Mouse (Mus musculus) myocyte (in vitro differentiated cells): ENCODE data around the gene Pcna. TPM values are rescaled to one million over a fixed set of nuclear protein-coding genes. Genes with fewer than 3 reads are reported as not detected.

ENCODE experiments used
- H3K27me3 ChIP-seq: one replicate; pipeline ENCODE4 v1.6.1; 2011; ENCODE audit not compliant: control insufficient read depth, insufficient read depth, insufficient read length
- H3K36me3 ChIP-seq: one replicate; pipeline ENCODE4 v1.6.1; 2011; ENCODE audit not compliant: control insufficient read depth, insufficient read depth
- H3K4me2 ChIP-seq: one replicate; pipeline ENCODE4 v1.6.1; 2011; ENCODE audit warnings: low read depth, control low read depth
- H3K4me3 ChIP-seq: one replicate; pipeline ENCODE4 v1.5.1; 2011; ENCODE audit warnings: mild to moderate bottlenecking, control low read depth, moderate library complexity
- H3K79me2 ChIP-seq: one replicate; pipeline ENCODE4 v1.6.1; 2011; ENCODE audit not compliant: control insufficient read depth, insufficient read depth
- H3ac ChIP-seq: one replicate; pipeline ENCODE4 v1.6.1; 2011; ENCODE audit not compliant: control insufficient read depth, insufficient read length
- CEBPB ChIP-seq: IDR thresholded peaks from 2 replicates; pipeline ENCODE4 v1.6.1; 2011; ENCODE audit warnings: mild to moderate bottlenecking, moderate library complexity; ENCODE audit not compliant: poor library complexity, insufficient read depth, severe bottlenecking
- E2F4 ChIP-seq: IDR thresholded peaks from one replicate; pipeline ENCODE4 v1.6.1; 2011; ENCODE audit warnings: mild to moderate bottlenecking, control low read depth, moderate library complexity; ENCODE audit not compliant: insufficient read depth
- MAX ChIP-seq: IDR thresholded peaks from one replicate; pipeline ENCODE4 v1.6.1; 2011; ENCODE audit warnings: low read depth, mild to moderate bottlenecking, control low read depth
- MYOD1 ChIP-seq, 3 experiments: IDR thresholded peaks; one replicate each; pipeline ENCODE4 v1.6.1; 2011; ENCODE audit warnings: control low read depth in 2 of 3, low read depth in 2 of 3, mild to moderate bottlenecking in 2 of 3, moderate library complexity in 1 of 3; ENCODE audit not compliant: insufficient read length in 2 of 3, control insufficient read depth in 1 of 3
- MYOG ChIP-seq, 3 experiments: IDR thresholded peaks; one replicate each; pipeline ENCODE4 v1.6.1; 2011; ENCODE audit warnings: control low read depth in 2 of 3, low read depth in 2 of 3, mild to moderate bottlenecking in 2 of 3; ENCODE audit not compliant: insufficient read length in 2 of 3, control insufficient read depth in 1 of 3, insufficient read depth in 1 of 3
- POLR2A ChIP-seq: IDR thresholded peaks from one replicate; pipeline ENCODE4 v1.6.1; 2011; ENCODE audit warnings: low read depth, mild to moderate bottlenecking, control low read depth, moderate library complexity; ENCODE audit not compliant: insufficient read length
- POLR2AphosphoS2 ChIP-seq: IDR thresholded peaks from one replicate; pipeline ENCODE4 v1.6.1; 2011; ENCODE audit warnings: low read depth, control low read depth; ENCODE audit not compliant: insufficient read length
- REST ChIP-seq: IDR thresholded peaks from one replicate; pipeline ENCODE4 v1.6.1; 2011; ENCODE audit warnings: mild to moderate bottlenecking, control low read depth, moderate library complexity; ENCODE audit not compliant: insufficient read depth, insufficient read length
- SRF ChIP-seq: IDR thresholded peaks from one replicate; pipeline ENCODE4 v1.6.1; 2011; ENCODE audit warnings: low read depth; ENCODE audit not compliant: control insufficient read depth, insufficient read length
- TCF12 ChIP-seq: IDR thresholded peaks from one replicate; pipeline ENCODE4 v1.6.1; 2011; ENCODE audit warnings: mild to moderate bottlenecking, control low read depth; ENCODE audit not compliant: poor library complexity, insufficient read depth, severe bottlenecking
- TCF3 ChIP-seq: IDR thresholded peaks from one replicate; pipeline ENCODE4 v1.6.1; 2011; ENCODE audit warnings: low read depth, control low read depth; ENCODE audit not compliant: insufficient read length
- USF1 ChIP-seq: IDR thresholded peaks from one replicate; pipeline ENCODE4 v1.6.1; 2011; ENCODE audit warnings: low read depth, mild to moderate bottlenecking, control low read depth, moderate library complexity
- polyA plus RNA-seq: library from polyadenylated mRNA; unstranded; fragments of >200 nt; fragmentation: generic; extraction: Trizol; gene quantifications from one replicate; pipeline ENCODE4 v1.2.1, GENCODE M21; 2012; ENCODE audit warnings: missing spikeins

Gene Pcna
- polyA plus RNA-seq, 1 experiment: 65.5 TPM

- Histone ChIP-seq H3ac (no peak overlapping the region), H3K4me2 (no peak overlapping the region), H3K4me3 (no peak overlapping the region), H3K79me2 (peaks cover 20% of the 10 kb centered on the region), H3K27me3 (no peaks in the 10 kb centered on the region), H3K36me3 (no peaks in the 10 kb centered on the region)
- no peak for TF ChIP-seq SRF
- no peak for TF ChIP-seq POLR2A
- no peak for TF ChIP-seq MYOG (IDR thresholded peaks at IDR 0.05; ENCODE audit: control insufficient read depth in 1 of 3, insufficient read depth in 1 of 3, insufficient read length in 2 of 3, low read depth in 2 of 3)
- TF ChIP-seq MAX: no peak
- TF ChIP-seq REST: no peak
- TF ChIP-seq USF1: no peak
- no peak for TF ChIP-seq TCF12
Observed at GRCm38 (mm10) chr2:132260601-132261000, 7.5 kb upstream of the Pcna start.

GRCm38 (mm10) chr2:132257350-132258068 lies 4.4 kb upstream of the Pcna start:
- TF ChIP-seq TCF12 (no peak), POLR2A (no peak), POLR2AphosphoS2 (no peak), E2F4 (no peak)
- Histone ChIP-seq H3K27me3 (no peaks in the 10 kb centered on the region), H3ac (no peak overlapping the region), H3K4me3 (no peak overlapping the region), H3K79me2 (peaks cover 6% of the 10 kb centered on the region), H3K36me3 (no peaks in the 10 kb centered on the region), H3K4me2 (peak overlapping the region; percentile 44)

GRCm38 (mm10) chr2:132253603-132254002 lies 489 bp upstream of the Pcna start:
- Histone ChIP-seq H3K36me3 (peaks cover 9% of the 10 kb centered on the region), H3K4me2 (peak overlapping the region; percentile 95), H3ac (no peak overlapping the region), H3K27me3 (no peaks in the 10 kb centered on the region), H3K4me3 (peak overlapping the region; percentile 79), H3K79me2 (peaks cover 33% of the 10 kb centered on the region)
- TF ChIP-seq E2F4 (no peak), MYOG (IDR thresholded peaks at IDR 0.05; ENCODE audit: control insufficient read depth in 1 of 3, insufficient read depth in 1 of 3, insufficient read length in 2 of 3, low read depth in 2 of 3) (no peak), TCF3 (no peak), POLR2A (no peak)

- Histone ChIP-seq H3K79me2 (peaks cover 38% of the 10 kb centered on the region), H3K4me2 (peak overlapping the region; percentile 66), H3K27me3 (no peaks in the 10 kb centered on the region), H3K4me3 (peak overlapping the region; percentile 79), H3K36me3 (peaks cover 9% of the 10 kb centered on the region), H3ac (no peak overlapping the region)
- TF ChIP-seq E2F4 (no peak), POLR2AphosphoS2 (no peak), SRF (no peak), REST (no peak), MYOD1 (IDR thresholded peaks at IDR 0.05; ENCODE audit: control insufficient read depth in 1 of 3, insufficient read length in 2 of 3, low read depth in 2 of 3) (no peak), POLR2A (no peak), TCF3 (no peak), USF1 (no peak), TCF12 (no peak), CEBPB (no peak), MYOG (IDR thresholded peaks at IDR 0.05; ENCODE audit: control insufficient read depth in 1 of 3, insufficient read depth in 1 of 3, insufficient read length in 2 of 3, low read depth in 2 of 3) (no peak)
Observed at GRCm38 (mm10) chr2:132251911-132252310, 1.2 kb downstream of the Pcna start.

- Histone ChIP-seq H3K27me3 (no peaks in the 10 kb centered on the region), H3K79me2 (peaks cover 43% of the 10 kb centered on the region), H3K36me3 (peaks cover 32% of the 10 kb centered on the region), H3ac (no peak within 1 kb of the TSS), H3K4me2 (peak within 1 kb of the TSS; percentile 85), H3K4me3 (peak within 1 kb of the TSS; percentile 48)
- TF ChIP-seq MAX (peak; percentile 92), POLR2AphosphoS2 (peak; percentile 85), POLR2A (peak; percentile 78), REST (no peak), TCF12 (no peak), TCF3 (no peak), USF1 (peak; percentile 11), E2F4 (no peak)
Observed at GRCm38 (mm10) chr2:132247539-132248313, 5.4 kb downstream of the Pcna start, which contains the start of gene Tmem230. Gene Tmem230, minus strand, starts transcription at chr2:132247807.
